8 mouse cellular contexts compared by ENCODE assay signal in the genomic region with DNA sequence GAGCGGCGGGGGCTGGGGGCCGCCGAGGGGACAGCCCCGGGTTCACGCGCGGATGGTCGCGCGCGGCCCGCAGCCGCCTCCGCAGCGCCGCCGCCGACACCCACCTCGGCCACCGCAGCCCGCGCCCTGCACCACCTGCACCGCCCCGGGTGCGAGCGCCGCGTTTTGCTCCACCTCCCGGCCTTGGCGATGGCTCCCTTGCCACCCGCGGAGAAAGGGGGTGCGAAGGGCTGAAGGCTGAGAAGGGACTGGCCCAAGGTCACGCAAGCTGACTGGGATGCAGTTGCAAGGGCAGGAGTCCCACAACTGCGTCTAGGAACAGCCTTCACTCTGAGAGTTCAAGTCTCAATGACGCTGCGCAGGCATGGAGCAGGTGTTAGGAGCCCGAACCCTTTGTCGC. TPM values are rescaled to one million over a fixed set of nuclear protein-coding genes. Genes with fewer than 3 reads are reported as not detected.
A peak's percentile ranks its signal among the peaks of the same experiment; 100 is the strongest.
DNase-seq lines count a peak whose midpoint lies in the region; ATAC-seq and TF ChIP-seq lines count a peak whose summit lies in the region.

No protein-coding gene starts in this region.

- H3K4me1 ChIP-seq in kidney, adult 2 months (ENCODE audit: control insufficient read depth, insufficient read depth, low read length): 0 out of 2 replicates have a peak, but pooled peaks cover 5% of the 10 kb centered on the region
- H3K4me1 ChIP-seq in embryonic facial prominence, embryonic 14.5 days (ENCODE audit: control insufficient read depth, insufficient read depth, low read length): peaks cover 44% of the 10 kb centered on the region
- peaks cover 25% of the 10 kb centered on the region for H3K4me1 ChIP-seq in kidney, postnatal 0 days (replicated peaks; ENCODE audit: insufficient read depth, low read length)
- peaks cover 14% of the 10 kb centered on the region for H3K4me1 ChIP-seq in midbrain, embryonic 16.5 days (ENCODE audit: control insufficient read depth, insufficient read depth, low read length)

- TF ChIP-seq POLR2A in kidney, adult 2 months (IDR thresholded peaks at IDR 0.05; ENCODE audit: low read depth, low read length): no peak

- H3K36me3 ChIP-seq in kidney, adult 2 months (ENCODE audit: control insufficient read depth, insufficient read depth, low read length): no peaks in the 10 kb centered on the region
- H3K36me3 ChIP-seq in embryonic facial prominence, embryonic 14.5 days (ENCODE audit: control insufficient read depth, insufficient read depth, low read length): peaks cover 24% of the 10 kb centered on the region; the same call in 1 of the 2 replicates
- no peaks in the 10 kb centered on the region for H3K36me3 ChIP-seq in kidney, postnatal 0 days (ENCODE audit: insufficient read depth, low read length)
- peaks cover 3% of the 10 kb centered on the region; the same call in 1 of the 2 replicates for H3K36me3 ChIP-seq in midbrain, embryonic 16.5 days (ENCODE audit: control insufficient read depth, insufficient read depth, low read length)

- no peaks in the 10 kb centered on the region for H3K27me3 ChIP-seq in kidney, adult 2 months (replicated peaks; ENCODE audit: control insufficient read depth, insufficient read depth, low read length)
- no peaks in the 10 kb centered on the region for H3K27me3 ChIP-seq in embryonic facial prominence, embryonic 14.5 days (replicated peaks; ENCODE audit: control insufficient read depth, insufficient read depth, low read length)
- no peaks in the 10 kb centered on the region for H3K27me3 ChIP-seq in kidney, postnatal 0 days (ENCODE audit: insufficient read depth, low read length)
- no peaks in the 10 kb centered on the region for H3K27me3 ChIP-seq in midbrain, embryonic 16.5 days (ENCODE audit: control insufficient read depth, insufficient read depth, low read depth, low read length)

- WGBS in kidney, adult 2 months: 5% methylated on average over 40 of the region's 40 CpGs
- WGBS in embryonic facial prominence, embryonic 14.5 days: 4% methylated on average over 23 of the region's 40 CpGs
- 4% methylated on average over 26 of the region's 40 CpGs for WGBS in kidney, postnatal 0 days
- whole genome bisulfite sequencing in midbrain, embryonic 16.5 days: 4% methylated on average over 31 of the region's 40 CpGs

- no peak overlapping the region for H3K27ac ChIP-seq in kidney, adult 2 months (ENCODE audit: insufficient read depth, low read depth, low read length)
- peak overlapping the region; percentile 85 for H3K27ac ChIP-seq in embryonic facial prominence, embryonic 14.5 days (replicated peaks; ENCODE audit: low read depth, low read length)
- H3K27ac ChIP-seq in kidney, postnatal 0 days: peak overlapping the region; percentile 90
- H3K27ac ChIP-seq in midbrain, embryonic 16.5 days (ENCODE audit: low read length): no peak overlapping the region; the same call in 1 of the 2 replicates

- peak overlapping the region; percentile 92 for H3K4me2 ChIP-seq in embryonic facial prominence, embryonic 14.5 days (ENCODE audit: low read depth, low read length)
- H3K4me2 ChIP-seq in kidney, postnatal 0 days (ENCODE audit: low read length): peak overlapping the region; percentile 95
- peak overlapping the region; percentile 95 for H3K4me2 ChIP-seq in midbrain, embryonic 16.5 days (ENCODE audit: low read length)

- H3K9me3 ChIP-seq in embryonic facial prominence, embryonic 14.5 days (ENCODE audit: control insufficient read depth, low read length): no peaks in the 10 kb centered on the region
- H3K9me3 ChIP-seq in kidney, postnatal 0 days (replicated peaks; ENCODE audit: low read length): no peaks in the 10 kb centered on the region
- H3K9me3 ChIP-seq in midbrain, embryonic 16.5 days (replicated peaks; ENCODE audit: control insufficient read depth, low read length, poor library complexity, severe bottlenecking): no peaks in the 10 kb centered on the region

- H3K9ac ChIP-seq in embryonic facial prominence, embryonic 14.5 days (ENCODE audit: low read depth, low read length): peak overlapping the region; percentile 72
- H3K9ac ChIP-seq in kidney, postnatal 0 days (ENCODE audit: low read depth, low read length): peak overlapping the region; percentile 68
- peak overlapping the region; percentile 81 for H3K9ac ChIP-seq in midbrain, embryonic 16.5 days (ENCODE audit: low read depth, low read length)

- ATAC-seq in embryonic facial prominence, embryonic 14.5 days (ENCODE audit: low read depth): peak; percentile 34; the same call in 1 of the 2 replicates
- peak; percentile 9; the same call in 1 of the 2 replicates for ATAC-seq in kidney, postnatal 0 days (replicated peaks; ENCODE audit: low FRiP score, low read depth)
- peak; percentile 57 for ATAC-seq in midbrain, embryonic 16.5 days

- TF ChIP-seq CTCF in kidney, adult 2 months (conservative IDR thresholded peaks at IDR 0.05; ENCODE audit: insufficient read depth, insufficient read length, low read depth, low read length): no peak
- TF ChIP-seq CTCF in kidney, postnatal 0 days (IDR thresholded peaks at IDR 0.05; ENCODE audit: low read depth): no peak

- DNase-seq in kidney, adult 2 months: peak; percentile 43
- DNase-seq in kidney, adult 8-10 months: no peak
- DNase-seq in ZHBTc4 (ENCODE audit: low read depth, low spot score): peak; percentile 46
- peak; percentile 30 for DNase-seq in embryonic facial prominence, embryonic 14.5 days (ENCODE audit: low spot score)
- peak; percentile 34 for DNase-seq in kidney, postnatal 0 days (ENCODE audit: low spot score)
- peak; percentile 65 for DNase-seq in thymus, postnatal 4 days
- DNase-seq in frontal cortex, postnatal 14 days (ENCODE audit: low spot score in 2 of 2): no peak

- peak overlapping the region; percentile 44 for H3K4me3 ChIP-seq in kidney, adult 2 months (ENCODE audit: insufficient read depth, low read depth, low read length)
- H3K4me3 ChIP-seq in embryonic facial prominence, embryonic 14.5 days (ENCODE audit: low read depth, low read length): peak overlapping the region; percentile 59
- peak overlapping the region; percentile 46 for H3K4me3 ChIP-seq in kidney, postnatal 0 days (replicated peaks; ENCODE audit: low read depth, low read length)
- H3K4me3 ChIP-seq in midbrain, embryonic 16.5 days (ENCODE audit: low read depth, low read length): peak overlapping the region; percentile 65

RNA-seq across cellular contexts. Expression of a gene that starts 30.9 kb away (rescaled TPM):
- polyA plus RNA-seq in kidney, adult 2 months (2012; rRNA removed): 3.6 and 4.4 TPM in 2 replicates
- 4.6 and 4.8 TPM in 2 replicates for polyA plus RNA-seq in embryonic facial prominence, embryonic 14.5 days (2014; fragmentation: Nextera tagmentation; extraction: Ambion mirVana)
- polyA plus RNA-seq in kidney, postnatal 0 days (2015; fragmentation: Nextera tagmentation; extraction: Ambion mirVana): 3.7 and 4.9 TPM in 2 replicates
- 2.1 and 2.6 TPM in 2 replicates for polyA plus RNA-seq in midbrain, embryonic 16.5 days (2015; fragmentation: Nextera tagmentation; extraction: Ambion mirVana)

Comparison
In these comparisons a context has a peak if more than half of its experiments do, and no peak if none do; other contexts are left out.
1. DNase-seq: peak in kidney, adult 2 months (single experiment), ZHBTc4 (single experiment), embryonic facial prominence, embryonic 14.5 days (single experiment), kidney, postnatal 0 days (single experiment) and thymus, postnatal 4 days (single experiment); none in kidney, adult 8-10 months (0 of 2) and frontal cortex, postnatal 14 days (0 of 2).
2. H3K27ac ChIP-seq: peak in embryonic facial prominence, embryonic 14.5 days (single experiment) and kidney, postnatal 0 days (single experiment); none in kidney, adult 2 months (single experiment) and midbrain, embryonic 16.5 days (single experiment).
3. Peak in every context shown above with its lines, with median percentiles within 50 percentile points of each other: H3K4me3 ChIP-seq, ATAC-seq, H3K4me2 ChIP-seq and H3K9ac ChIP-seq.